Mouse (Mus musculus) lung, embryonic 14.5 days (tissue): Measurements from ENCODE around the gene Sec24a. TPM values are rescaled to one million over a fixed set of nuclear protein-coding genes. Genes with fewer than 3 reads are reported as not detected.
"Not testable (repeated sequence)": the region's sequence is repeated elsewhere in the genome, so short reads cannot be mapped to it uniquely, and the experiment has no call there.

Experiments used
- ATAC-seq: fragments of 200-750 bp; cut with Nextera tagmentation; 2 replicates; pipeline ENCODE4 v1.8.0; 2017; ENCODE audit warnings: mild to moderate bottlenecking, moderate TSS enrichment, moderate library complexity; ENCODE audit not compliant: insufficient read depth
- DNase-seq: peaks from one replicate; pipeline ENCODE4 v3.0.0-alpha.2; 2015
- H3K27ac ChIP-seq: fragments of 300-500 bp; sonication (generic); 2 replicates; pipeline ENCODE4 v1.5.1; 2014; ENCODE audit warnings: low read depth, mild to moderate bottlenecking, moderate library complexity
- H3K27me3 ChIP-seq: fragments of 300-500 bp; sonication (generic); 2 replicates; pipeline ENCODE4 v1.6.1; 2014; ENCODE audit warnings: low read length, control low read depth; ENCODE audit not compliant: insufficient read depth
- H3K36me3 ChIP-seq: fragments of 300-500 bp; sonication (generic); 2 replicates; pipeline ENCODE4 v1.6.1; 2014; ENCODE audit warnings: control low read depth; ENCODE audit not compliant: insufficient read depth
- H3K4me1 ChIP-seq: fragments of 300-500 bp; sonication (generic); 2 replicates; pipeline ENCODE4 v1.6.1; 2014; ENCODE audit warnings: antibody characterized with exemption, control low read depth; ENCODE audit not compliant: insufficient read depth
- H3K4me2 ChIP-seq: fragments of 300-500 bp; sonication (generic); 2 replicates; pipeline ENCODE4 v1.6.1; 2014; ENCODE audit warnings: mild to moderate bottlenecking
- H3K4me3 ChIP-seq: fragments of 300-500 bp; sonication (generic); 2 replicates; pipeline ENCODE4 v1.5.1; 2014; ENCODE audit warnings: low read depth, low read length
- H3K9ac ChIP-seq: fragments of 300-500 bp; sonication (generic); 2 replicates; pipeline ENCODE4 v1.6.1; 2014
- H3K9me3 ChIP-seq: fragments of 300-500 bp; sonication (generic); 2 replicates; pipeline ENCODE4 v1.6.1; 2016; ENCODE audit warnings: low read depth, low read length, control low read depth
- CTCF ChIP-seq: IDR thresholded peaks from 2 replicates; pipeline ENCODE4 v1.5.1; 2016; ENCODE audit warnings: antibody characterized with exemption, low read depth
- WGBS: fragments of 180-500 bp; shearing (Covaris S2); extraction: QIAGEN DNeasy Blood & Tissue Kit; methylation state at CpG from one replicate; pipeline ENCODE4 v1.1.7; 2014; 5-methylcytosine and 5-hydroxymethylcytosine counted together
- polyA plus RNA-seq: library from polyadenylated mRNA; unstranded; fragments of >200 nt; fragmentation: Nextera tagmentation; extraction: Ambion mirVana; gene quantifications from 2 replicates; pipeline ENCODE4 v1.2.1, GENCODE M21; 2014

Gene Sec24a
- polyA plus RNA-seq, 1 experiment from 2014 or later: 16.3 TPM

DNA sequence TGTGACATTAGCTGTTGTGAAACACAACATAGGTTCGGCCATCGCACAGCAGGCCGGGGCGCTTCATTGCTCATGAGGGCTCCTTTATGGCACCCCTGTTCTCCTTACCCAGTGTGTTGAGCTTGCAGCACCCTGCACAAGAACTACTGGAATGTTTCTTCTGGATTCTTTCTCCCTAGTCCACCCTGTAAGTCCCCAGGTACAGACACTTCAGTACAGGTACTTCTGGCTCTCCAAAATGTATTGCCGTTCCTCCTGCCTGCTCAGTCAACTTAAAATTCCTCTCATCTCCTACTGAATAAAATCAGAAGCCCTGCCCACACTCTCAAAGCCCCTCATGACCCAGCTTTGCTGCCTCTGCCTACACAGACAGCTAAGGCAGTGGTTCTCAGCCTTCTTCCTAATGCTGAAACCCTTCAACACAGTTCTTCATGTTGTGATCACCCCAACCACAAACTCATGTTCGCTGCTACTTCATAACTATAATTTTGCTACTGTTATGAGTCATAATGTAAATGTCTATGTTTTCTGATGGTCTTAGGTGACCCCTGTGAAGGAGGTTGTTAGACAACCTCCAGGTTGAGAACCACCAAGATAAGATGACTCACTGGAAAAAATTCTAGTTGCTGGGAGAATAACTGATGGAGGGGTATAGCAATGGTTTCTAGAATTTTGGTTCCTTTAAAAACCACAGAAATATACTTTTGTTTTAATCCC, 3.3 kb downstream of the Sec24a start:
- Histone ChIP-seq H3K4me2 (no peak overlapping the region), H3K36me3 (no peaks in the 10 kb centered on the region), H3K27me3 (no peaks in the 10 kb centered on the region), H3K9ac (no peak overlapping the region), H3K27ac (no peak overlapping the region), H3K4me1 (peaks cover 3% of the 10 kb centered on the region; the same call in 1 of the 2 replicates), H3K9me3 (no peaks in the 10 kb centered on the region), H3K4me3 (no peak overlapping the region)
- TF ChIP-seq CTCF: no peak
- ATAC-seq (no peak), DNase-seq (no peak)
- 81% methylated on average over 6 of the region's 6 CpGs for WGBS

DNA sequence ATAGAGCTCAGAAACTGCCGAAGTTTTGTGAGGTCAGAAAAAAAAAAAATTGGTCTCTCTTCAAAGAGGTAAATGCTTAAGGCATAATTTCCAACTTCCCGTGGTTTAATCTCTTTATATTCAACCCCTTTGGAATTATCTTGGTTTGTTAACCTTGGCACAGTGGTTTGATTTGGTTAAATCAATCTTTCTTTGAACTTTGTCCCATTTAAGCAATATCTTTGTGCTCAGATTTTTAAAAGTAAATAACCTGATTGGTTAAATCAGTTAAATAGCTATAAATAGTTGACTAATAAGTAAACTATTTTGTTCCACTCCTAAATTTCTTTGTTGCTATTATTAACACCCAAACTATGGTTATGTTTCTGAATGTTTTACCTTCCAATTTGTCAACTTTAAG, 4.2 kb downstream of the Sec24a start:
- peaks cover 3% of the 10 kb centered on the region for H3K4me1 ChIP-seq
- 78% methylated on average over 2 of the region's 2 CpGs for WGBS
- no peak overlapping the region for H3K27ac ChIP-seq
- ATAC-seq: no peak
- H3K36me3 ChIP-seq: no peaks in the 10 kb centered on the region
- no peak overlapping the region for H3K4me3 ChIP-seq
- H3K9ac ChIP-seq: no peak overlapping the region
- DNase-seq: no peak
- no peaks in the 10 kb centered on the region for H3K9me3 ChIP-seq
- H3K4me2 ChIP-seq: no peak overlapping the region
- no peaks in the 10 kb centered on the region for H3K27me3 ChIP-seq
- no peak for TF ChIP-seq CTCF

DNA sequence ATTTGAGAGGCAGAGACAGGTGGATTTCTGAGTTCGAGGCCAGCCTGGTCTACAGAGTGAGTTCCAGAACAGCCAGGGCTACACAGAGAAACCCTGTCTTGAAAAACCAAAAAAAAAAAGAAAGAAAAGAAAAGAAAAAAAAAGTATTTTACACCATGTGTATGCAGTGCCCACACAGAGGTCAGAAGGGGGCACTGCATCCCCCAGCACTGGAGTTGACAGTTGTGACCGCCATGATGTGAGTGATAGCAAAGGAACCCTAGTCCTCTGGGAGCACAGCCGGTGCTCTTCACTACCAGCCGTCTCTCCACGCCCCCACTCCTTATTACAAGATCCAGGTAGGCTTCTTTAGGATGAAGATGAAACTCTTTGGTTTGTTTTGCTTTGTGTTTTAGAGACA, 5.2 kb downstream of the Sec24a start:
- H3K36me3 ChIP-seq, H3K4me2 ChIP-seq, H3K9ac ChIP-seq, H3K4me1 ChIP-seq, H3K4me3 ChIP-seq, H3K9me3 ChIP-seq, H3K27ac ChIP-seq, DNase-seq, H3K27me3 ChIP-seq, ATAC-seq: not testable (repeated sequence)
- 82% methylated on average over 5 of the region's 5 CpGs for WGBS

DNA sequence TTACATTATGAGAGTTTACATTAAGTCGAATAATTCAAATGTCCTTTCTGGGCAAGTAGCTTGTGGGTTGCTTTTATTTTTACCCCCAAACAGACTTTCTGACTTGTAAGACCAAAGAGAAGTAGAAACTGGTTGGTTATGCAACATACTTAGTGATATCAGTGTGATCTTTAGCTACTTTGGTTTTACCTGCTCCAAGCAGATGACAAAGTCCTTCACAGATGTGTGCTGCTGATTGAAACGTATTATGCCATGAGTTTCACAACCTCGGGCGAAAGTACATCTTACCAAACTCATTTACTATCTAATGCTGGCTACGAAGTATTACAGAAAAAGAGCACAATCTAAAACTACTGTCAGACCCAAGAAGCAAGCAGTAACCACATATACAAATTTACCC, 5.8 kb downstream of the Sec24a start:
- TF ChIP-seq CTCF: no peak
- no peak overlapping the region for H3K27ac ChIP-seq
- no peak overlapping the region for H3K4me2 ChIP-seq
- DNase-seq (no peak), ATAC-seq (no peak)
- H3K27me3 ChIP-seq: no peaks in the 10 kb centered on the region
- H3K36me3 ChIP-seq: no peaks in the 10 kb centered on the region
- H3K4me1 ChIP-seq: peaks cover 3% of the 10 kb centered on the region; the same call in 1 of the 2 replicates
- H3K9ac ChIP-seq: no peak overlapping the region
- H3K9me3 ChIP-seq: no peaks in the 10 kb centered on the region
- H3K4me3 ChIP-seq: no peak overlapping the region
- WGBS: 77% methylated on average over 5 of the region's 5 CpGs

DNA sequence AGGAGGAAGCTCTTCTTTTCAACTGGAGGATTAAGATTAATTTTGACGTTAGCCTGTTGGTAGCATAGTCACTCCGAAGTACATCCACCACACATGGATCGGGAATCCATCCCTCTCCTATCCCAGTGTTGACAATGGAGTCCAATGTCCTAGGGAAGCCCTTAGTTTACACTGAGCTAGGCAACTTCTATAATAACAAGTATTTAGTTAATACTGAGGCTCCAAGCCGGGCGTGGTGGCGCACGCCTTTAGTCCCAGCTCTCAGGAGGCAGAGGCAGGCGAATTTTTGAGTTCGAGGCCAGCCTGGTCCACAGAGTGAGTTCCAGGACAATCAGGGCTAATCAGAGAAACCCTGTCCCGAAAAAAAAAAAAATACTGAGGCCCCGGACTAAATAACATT, 6.4 kb downstream of the Sec24a start:
- peak overlapping the region; percentile 99 for H3K4me3 ChIP-seq
- WGBS: 71% methylated on average over 11 of the region's 11 CpGs
- peak overlapping the region; percentile 91 for H3K4me2 ChIP-seq
- peak overlapping the region; percentile 70; the same call in 1 of the 2 replicates for H3K27ac ChIP-seq
- H3K9ac ChIP-seq: peak overlapping the region; percentile 93
- H3K36me3 ChIP-seq: no peaks in the 10 kb centered on the region
- H3K9me3 ChIP-seq: no peaks in the 10 kb centered on the region
- H3K4me1 ChIP-seq: peaks cover 3% of the 10 kb centered on the region; the same call in 1 of the 2 replicates
- H3K27me3 ChIP-seq: no peaks in the 10 kb centered on the region
- ATAC-seq (no peak), DNase-seq (no peak)
- no peak for TF ChIP-seq CTCF

DNA sequence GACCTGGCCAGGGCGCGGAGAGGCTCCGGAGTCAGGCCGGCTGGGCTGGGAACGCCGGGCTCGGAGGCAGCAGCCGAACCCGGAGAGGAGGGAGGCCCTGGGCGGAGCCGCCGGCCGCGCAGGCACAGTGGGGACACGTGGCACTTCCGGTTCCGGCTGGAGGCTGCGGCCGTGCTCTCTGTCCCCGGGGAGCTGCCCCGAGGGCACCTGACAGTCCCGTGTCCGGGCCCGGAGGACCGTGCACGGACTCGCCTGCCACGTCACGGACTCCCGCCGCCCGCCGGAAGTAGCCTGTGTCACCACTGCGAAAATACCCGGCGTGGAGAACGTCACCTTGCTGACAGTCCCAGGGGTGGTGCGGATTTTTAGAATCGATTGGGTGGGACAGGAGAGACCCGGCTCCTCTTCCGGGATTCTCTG, 7.1 kb downstream of the Sec24a start:
- Histone ChIP-seq H3K27me3 (no peaks in the 10 kb centered on the region), H3K9me3 (no peaks in the 10 kb centered on the region), H3K4me1 (peaks cover 3% of the 10 kb centered on the region; the same call in 1 of the 2 replicates), H3K4me2 (peak overlapping the region; percentile 91), H3K4me3 (peak overlapping the region; percentile 99), H3K27ac (peak overlapping the region; percentile 70), H3K36me3 (no peaks in the 10 kb centered on the region), H3K9ac (peak overlapping the region; percentile 93)
- DNase-seq (peak; percentile 94), ATAC-seq (peak; percentile 98)
- no peak for TF ChIP-seq CTCF
- under 1% methylated on average over 41 of the region's 41 CpGs for WGBS

DNA sequence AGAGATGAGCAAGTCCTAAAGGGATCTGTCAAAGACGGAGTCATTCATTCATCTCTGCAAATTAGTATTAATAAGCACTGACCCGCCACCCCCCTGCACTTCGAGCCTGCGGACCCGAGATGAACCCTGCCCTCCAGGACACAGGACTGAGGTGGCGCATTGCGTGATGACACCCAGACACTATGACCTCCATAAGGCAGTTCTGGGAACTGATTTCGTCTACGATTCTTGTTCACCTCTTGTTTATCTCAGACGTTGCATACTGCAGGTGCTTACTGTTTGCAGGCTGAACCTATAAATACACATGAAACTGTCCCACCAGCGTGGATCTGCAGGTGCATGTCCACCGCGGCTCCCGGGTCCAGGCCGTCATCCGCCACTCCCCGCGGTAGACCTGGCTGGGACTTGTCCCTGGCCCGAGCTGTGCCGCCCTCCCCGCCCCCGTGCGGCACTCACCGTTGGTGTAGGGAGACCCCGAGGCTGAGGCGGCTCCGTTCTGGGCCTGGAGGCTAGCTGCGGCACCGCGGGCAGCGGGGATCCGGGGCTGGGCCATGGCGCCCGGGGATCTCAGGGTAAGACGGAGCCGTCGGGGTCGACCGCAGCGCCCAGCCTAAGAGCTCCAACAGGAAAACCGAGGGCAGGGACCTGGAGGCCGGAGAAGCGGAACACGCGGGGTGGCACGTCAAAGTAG, 7.7 kb downstream of the Sec24a start:
- Histone ChIP-seq H3K4me2 (peak overlapping the region; percentile 91), H3K9me3 (no peaks in the 10 kb centered on the region), H3K4me3 (peak overlapping the region; percentile 99), H3K27ac (peak overlapping the region; percentile 70), H3K4me1 (peaks cover 3% of the 10 kb centered on the region; the same call in 1 of the 2 replicates), H3K9ac (peak overlapping the region; percentile 93), H3K36me3 (no peaks in the 10 kb centered on the region), H3K27me3 (no peaks in the 10 kb centered on the region)
- TF ChIP-seq CTCF: 0 out of 2 replicates have a peak, but pooled peaks have one; percentile 6
- peak; percentile 80 for ATAC-seq
- peak; percentile 50 for DNase-seq
- under 1% methylated on average over 46 of the region's 46 CpGs for WGBS

DNA sequence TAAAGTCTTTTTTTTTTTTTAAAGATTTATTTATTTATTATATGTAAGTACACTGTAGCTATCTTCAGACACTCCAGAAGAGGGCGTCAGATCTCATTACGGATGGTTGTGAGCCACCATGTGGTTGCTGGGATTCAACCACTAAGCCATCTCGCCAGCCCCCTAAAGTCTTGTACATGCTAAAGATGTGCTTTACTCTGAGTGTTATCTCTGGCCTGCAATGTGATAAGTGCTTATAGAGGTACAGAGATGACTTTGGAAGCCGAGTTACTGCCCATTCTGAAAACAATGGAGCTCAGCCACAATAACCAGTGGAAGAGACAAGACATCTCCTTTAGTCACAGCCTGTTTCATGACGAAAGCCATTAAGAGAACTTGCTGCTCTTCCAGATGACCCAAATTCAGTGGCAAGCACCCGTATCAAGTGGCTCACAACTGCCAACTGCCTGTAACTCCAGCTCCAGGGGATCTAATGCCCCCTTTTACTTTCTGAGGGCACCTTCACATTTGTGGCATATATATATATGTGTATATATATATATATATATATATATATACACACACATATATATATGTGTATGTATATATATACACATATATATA, 11.7 kb downstream of the Sec24a start:
- H3K27me3 ChIP-seq, H3K27ac ChIP-seq, H3K36me3 ChIP-seq, DNase-seq, ATAC-seq, H3K4me3 ChIP-seq, H3K9ac ChIP-seq, H3K4me2 ChIP-seq, H3K9me3 ChIP-seq, H3K4me1 ChIP-seq: not testable (repeated sequence)
- WGBS: 77% methylated on average over 6 of the region's 6 CpGs
